Mouse (Mus musculus) limb, embryonic 11.5 days (tissue): Measurements from ENCODE around the gene Kif1b. TPM values are rescaled to one million over a fixed set of nuclear protein-coding genes. Genes with fewer than 3 reads are reported as not detected.

ENCODE experiments used
- ATAC-seq: fragments of 200-750 bp; cut with Nextera tagmentation; 2 replicates; pipeline ENCODE4 v1.8.0; 2017; ENCODE audit warnings: low read depth; ENCODE audit not compliant: insufficient number of reproducible peaks, low FRiP score, low TSS enrichment
- DNase-seq: peaks from one replicate; pipeline ENCODE4 v3.0.0-alpha.2; 2015; ENCODE audit warnings: low spot score
- H3K27ac ChIP-seq: fragments of 300-500 bp; sonication (generic); replicated peaks from 2 replicates; pipeline ENCODE4 v1.5.1; 2014; ENCODE audit warnings: low read depth, mild to moderate bottlenecking, low read length
- H3K27me3 ChIP-seq: fragments of 300-500 bp; sonication (generic); 2 replicates; pipeline ENCODE4 v1.6.1; 2014; ENCODE audit warnings: mild to moderate bottlenecking, low read length, mixed read lengths; ENCODE audit not compliant: control insufficient read depth, insufficient read depth
- H3K36me3 ChIP-seq: fragments of 300-500 bp; sonication (generic); 2 replicates; pipeline ENCODE4 v1.6.1; 2014; ENCODE audit warnings: mild to moderate bottlenecking, low read length, moderate library complexity, mixed read lengths; ENCODE audit not compliant: control insufficient read depth, insufficient read depth
- H3K4me1 ChIP-seq: fragments of 300-500 bp; sonication (generic); 2 replicates; pipeline ENCODE4 v1.6.1; 2014; ENCODE audit warnings: low read length, mixed read lengths; ENCODE audit not compliant: control insufficient read depth, insufficient read depth
- H3K4me2 ChIP-seq: fragments of 300-500 bp; sonication (generic); 2 replicates; pipeline ENCODE4 v1.6.1; 2014; ENCODE audit warnings: low read depth, mild to moderate bottlenecking, moderate library complexity; ENCODE audit not compliant: severe bottlenecking
- H3K4me3 ChIP-seq: fragments of 300-500 bp; sonication (generic); 2 replicates; pipeline ENCODE4 v1.5.1; 2014; ENCODE audit warnings: low read depth, low read length
- H3K9ac ChIP-seq: fragments of 300-500 bp; sonication (generic); 2 replicates; pipeline ENCODE4 v1.6.1; 2014; ENCODE audit warnings: mild to moderate bottlenecking, low read length
- H3K9me3 ChIP-seq: fragments of 300-500 bp; sonication (generic); 2 replicates; pipeline ENCODE4 v1.6.1; 2016; ENCODE audit warnings: low read length; ENCODE audit not compliant: control insufficient read depth
- WGBS: fragments of 180-500 bp; shearing (Covaris S2); extraction: QIAGEN DNeasy Blood & Tissue Kit; methylation state at CpG from one replicate; pipeline ENCODE4 v1.1.7; 2014; 5-methylcytosine and 5-hydroxymethylcytosine counted together
- polyA plus RNA-seq: library from polyadenylated mRNA; unstranded; fragments of >200 nt; fragmentation: Nextera tagmentation; extraction: Ambion mirVana; gene quantifications from 2 replicates; pipeline ENCODE4 v1.2.1, GENCODE M21; 2014

Kif1b gene
- polyA plus RNA-seq, 1 experiment from 2014 or later, result 35.6 TPM

- peaks cover 4% of the 10 kb centered on the region; the same call in 1 of the 2 replicates for H3K36me3 ChIP-seq
- WGBS, result under 1% methylated on average over 59 of the region's 59 CpGs
- peak within 1 kb of the TSS; percentile 98 for H3K4me3 ChIP-seq
- peak within 1 kb of the TSS; percentile 79 for H3K4me2 ChIP-seq
- H3K9me3 ChIP-seq, result no peaks in the 10 kb centered on the region
- peak within 1 kb of the TSS; percentile 75; the same call in 1 of the 2 replicates for H3K27ac ChIP-seq
- peak within 1 kb of the TSS; percentile 90 for H3K9ac ChIP-seq
- ATAC-seq, result peak; percentile 99
- DNase-seq, result peak; percentile 97
- peaks cover 5% of the 10 kb centered on the region; the same call in 1 of the 2 replicates for H3K4me1 ChIP-seq
- H3K27me3 ChIP-seq, result no peaks in the 10 kb centered on the region
Measured at GRCm38 (mm10) chr4:149166215-149166946, 141.1 kb downstream of the Kif1b start, which contains the start of gene Pgd. Gene Pgd (minus strand): TSS chr4:149166771.

- H3K36me3 ChIP-seq, result peaks cover 18% of the 10 kb centered on the region
- WGBS, result 68% methylated on average over 5 of the region's 5 CpGs
Measured at GRCm38 (mm10) chr4:149164150-149164549, 143.3 kb downstream of the Kif1b start.

GRCm38 (mm10) chr4:149163196-149163595 lies 144.3 kb downstream of the Kif1b start:
- Histone ChIP-seq H3K36me3 (peaks cover 26% of the 10 kb centered on the region), H3K9ac (no peak overlapping the region), H3K4me3 (no peak overlapping the region), H3K4me1 (peaks cover 5% of the 10 kb centered on the region; the same call in 1 of the 2 replicates), H3K27me3 (no peaks in the 10 kb centered on the region), H3K9me3 (no peaks in the 10 kb centered on the region), H3K27ac (no peak overlapping the region), H3K4me2 (no peak overlapping the region)
- DNase-seq, result no peak
- WGBS, result 50% methylated on average over 1 of the region's 1 CpGs
- no peak for ATAC-seq

More at GRCm38 (mm10) chr4:149164150-149164549, 143.3 kb downstream of the Kif1b start:
- H3K4me2 ChIP-seq, result no peak overlapping the region
- DNase-seq (no peak), ATAC-seq (no peak)
- no peak overlapping the region for H3K27ac ChIP-seq
- no peaks in the 10 kb centered on the region for H3K9me3 ChIP-seq
- no peak overlapping the region for H3K9ac ChIP-seq
- no peaks in the 10 kb centered on the region for H3K27me3 ChIP-seq
- H3K4me3 ChIP-seq, result no peak overlapping the region
- peaks cover 5% of the 10 kb centered on the region; the same call in 1 of the 2 replicates for H3K4me1 ChIP-seq

DNA sequence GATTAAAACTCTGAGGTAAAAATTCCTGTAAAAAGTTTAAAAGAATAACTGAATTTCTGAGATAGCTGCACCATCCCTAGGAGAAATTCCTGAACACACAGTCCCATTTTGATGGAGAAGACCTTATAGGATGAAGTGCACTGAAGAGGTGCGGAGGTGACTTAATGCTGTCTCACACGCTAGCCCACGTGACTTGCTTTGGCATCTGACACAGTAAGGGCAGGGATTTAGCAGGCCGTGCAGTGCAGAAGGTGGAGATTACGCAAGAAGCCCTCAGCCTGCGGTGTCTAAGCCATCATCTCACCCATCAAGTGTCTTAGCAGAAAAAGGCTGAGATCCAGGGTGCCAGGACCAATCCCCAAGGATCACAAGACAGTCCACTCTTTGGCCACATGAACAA lies 146.3 kb downstream of the Kif1b start:
- Histone ChIP-seq H3K9ac (no peak overlapping the region), H3K9me3 (no peaks in the 10 kb centered on the region), H3K4me2 (no peak overlapping the region), H3K27me3 (no peaks in the 10 kb centered on the region), H3K36me3 (peaks cover 33% of the 10 kb centered on the region), H3K27ac (no peak overlapping the region), H3K4me3 (no peak overlapping the region), H3K4me1 (peaks cover 5% of the 10 kb centered on the region; the same call in 1 of the 2 replicates)
- 96% methylated on average over 6 of the region's 6 CpGs for WGBS
- DNase-seq (no peak), ATAC-seq (no peak)

GRCm38 (mm10) chr4:149159891-149160290 lies 147.6 kb downstream of the Kif1b start:
- H3K27me3 ChIP-seq, result no peaks in the 10 kb centered on the region
- H3K36me3 ChIP-seq, result peaks cover 43% of the 10 kb centered on the region
- H3K4me3 ChIP-seq, result no peak overlapping the region
- H3K9ac ChIP-seq, result no peak overlapping the region
- 91% methylated on average over 13 of the region's 13 CpGs for WGBS
- no peaks in the 10 kb centered on the region; the same call in 1 of the 2 replicates for H3K9me3 ChIP-seq
- DNase-seq (no peak), ATAC-seq (no peak)
- no peak overlapping the region for H3K4me2 ChIP-seq
- H3K27ac ChIP-seq, result no peak overlapping the region
- no peaks in the 10 kb centered on the region for H3K4me1 ChIP-seq

DNA sequence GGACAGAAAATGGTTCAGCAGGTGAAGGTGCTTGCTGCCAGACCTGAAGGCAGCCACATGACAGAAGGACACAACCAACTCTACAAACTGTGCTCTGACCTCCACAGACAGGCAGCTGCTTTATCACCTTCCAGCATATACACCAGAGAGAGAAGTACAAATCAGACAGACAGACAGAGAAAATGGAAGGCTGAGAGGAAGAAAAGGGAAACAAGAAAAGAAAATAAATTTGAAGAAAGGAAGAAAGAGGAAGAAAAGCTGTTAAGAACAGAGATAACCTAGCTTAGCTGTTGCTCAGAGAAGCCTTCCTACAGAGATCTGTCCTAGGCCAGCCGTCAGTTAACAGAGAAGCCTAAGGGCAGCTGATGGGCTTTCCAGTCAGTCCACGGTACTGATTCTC lies 148.3 kb downstream of the Kif1b start:
- WGBS, result 88% methylated on average over 2 of the region's 2 CpGs
- H3K27ac ChIP-seq, result no peak overlapping the region
- DNase-seq (no peak), ATAC-seq (no peak)
- H3K4me3 ChIP-seq, result no peak overlapping the region
- H3K9ac ChIP-seq, result no peak overlapping the region
- H3K4me1 ChIP-seq, result no peaks in the 10 kb centered on the region
- H3K9me3 ChIP-seq, result no peaks in the 10 kb centered on the region; the same call in 1 of the 2 replicates
- no peaks in the 10 kb centered on the region for H3K27me3 ChIP-seq
- H3K36me3 ChIP-seq, result peaks cover 46% of the 10 kb centered on the region
- H3K4me2 ChIP-seq, result no peak overlapping the region

- Histone ChIP-seq H3K27ac (no peak overlapping the region), H3K4me2 (no peak overlapping the region), H3K9me3 (no peaks in the 10 kb centered on the region; the same call in 1 of the 2 replicates), H3K9ac (no peak overlapping the region), H3K4me1 (no peaks in the 10 kb centered on the region), H3K4me3 (no peak overlapping the region), H3K36me3 (peaks cover 57% of the 10 kb centered on the region), H3K27me3 (no peaks in the 10 kb centered on the region)
- no peak for DNase-seq
- WGBS, result 93% methylated on average over 8 of the region's 8 CpGs
- no peak for ATAC-seq
Measured at GRCm38 (mm10) chr4:149157415-149157973, 150.0 kb downstream of the Kif1b start.

DNA sequence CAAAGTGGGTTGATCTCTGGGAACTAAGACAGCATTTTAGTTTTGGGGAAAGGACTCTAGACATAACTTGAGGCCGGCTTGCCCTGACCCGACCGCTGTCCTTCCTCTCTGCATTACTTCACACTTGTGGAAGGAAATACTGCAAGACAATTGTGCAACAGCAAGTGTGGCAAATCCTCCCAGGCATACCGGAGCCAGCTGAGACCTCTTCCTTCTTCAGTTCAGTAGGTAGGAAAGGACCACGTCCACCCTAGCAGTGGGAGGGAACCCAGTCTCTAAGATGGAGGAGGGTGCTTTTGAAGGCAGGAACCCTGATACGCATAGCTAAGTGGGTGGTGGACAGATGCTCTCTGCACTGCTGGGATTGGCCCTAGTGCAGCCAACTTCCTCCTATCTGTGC lies 151.8 kb downstream of the Kif1b start:
- no peak overlapping the region for H3K27ac ChIP-seq
- peaks cover 59% of the 10 kb centered on the region for H3K36me3 ChIP-seq
- H3K4me1 ChIP-seq, result no peaks in the 10 kb centered on the region
- H3K9ac ChIP-seq, result no peak overlapping the region
- H3K4me3 ChIP-seq, result no peak overlapping the region
- WGBS, result 94% methylated on average over 6 of the region's 6 CpGs
- no peaks in the 10 kb centered on the region; the same call in 1 of the 2 replicates for H3K9me3 ChIP-seq
- H3K4me2 ChIP-seq, result no peak overlapping the region
- DNase-seq (no peak), ATAC-seq (no peak)
- H3K27me3 ChIP-seq, result no peaks in the 10 kb centered on the region
